Mouse (Mus musculus) limb, embryonic 14.5 days (tissue): ENCODE results near the gene Diaph2. TPM values are rescaled to one million over a fixed set of nuclear protein-coding genes. Genes with fewer than 3 reads are reported as not detected.
"Not testable (repeated sequence)": the region's sequence is repeated elsewhere in the genome, so short reads cannot be mapped to it uniquely, and the experiment has no call there.

ENCODE experiments used
- ATAC-seq: fragments of 200-750 bp; cut with Nextera tagmentation; 2 replicates; pipeline ENCODE4 v1.8.0; 2017; ENCODE audit warnings: low read depth, moderate number of reproducible peaks, moderate TSS enrichment; ENCODE audit not compliant: low FRiP score
- DNase-seq: peaks from one replicate; pipeline ENCODE4 v3.0.0-alpha.2; 2015; ENCODE audit warnings: low spot score
- H3K27ac ChIP-seq: fragments of 300-500 bp; sonication (generic); replicated peaks from 2 replicates; pipeline ENCODE4 v1.5.1; 2014; ENCODE audit warnings: low read depth, mild to moderate bottlenecking, low read length, moderate library complexity, mixed read lengths
- H3K27me3 ChIP-seq: fragments of 300-500 bp; sonication (generic); 2 replicates; pipeline ENCODE4 v1.6.1; 2014; ENCODE audit warnings: low read length, mixed read lengths; ENCODE audit not compliant: control insufficient read depth, insufficient read depth
- H3K36me3 ChIP-seq: fragments of 300-500 bp; sonication (generic); 2 replicates; pipeline ENCODE4 v1.6.1; 2014; ENCODE audit warnings: mild to moderate bottlenecking, low read length, moderate library complexity, mixed read lengths; ENCODE audit not compliant: control insufficient read depth, insufficient read depth
- H3K4me1 ChIP-seq: fragments of 300-500 bp; sonication (generic); 2 replicates; pipeline ENCODE4 v1.6.1; 2014; ENCODE audit warnings: antibody characterized with exemption, low read length, mixed read lengths; ENCODE audit not compliant: control insufficient read depth, insufficient read depth
- H3K4me2 ChIP-seq: fragments of 300-500 bp; sonication (generic); replicated peaks from 2 replicates; pipeline ENCODE4 v1.6.1; 2014; ENCODE audit warnings: low read depth, mild to moderate bottlenecking, low read length, moderate library complexity; ENCODE audit not compliant: severe bottlenecking
- H3K4me3 ChIP-seq: fragments of 300-500 bp; sonication (generic); replicated peaks from 2 replicates; pipeline ENCODE4 v1.5.1; 2014; ENCODE audit warnings: low read length
- H3K9ac ChIP-seq: fragments of 300-500 bp; sonication (generic); 2 replicates; pipeline ENCODE4 v1.6.1; 2014; ENCODE audit warnings: mild to moderate bottlenecking, low read depth, low read length, moderate library complexity; ENCODE audit not compliant: severe bottlenecking
- H3K9me3 ChIP-seq: fragments of 300-500 bp; sonication (generic); 2 replicates; pipeline ENCODE4 v1.6.1; 2016; ENCODE audit warnings: low read length; ENCODE audit not compliant: control insufficient read depth
- POLR2A ChIP-seq: fragments of 200-500 bp; IDR thresholded peaks from 2 replicates; pipeline ENCODE4 v1.8.0; 2012; ENCODE audit warnings: inconsistent platforms, mild to moderate bottlenecking, moderate library complexity, borderline replicate concordance; ENCODE audit not compliant: insufficient read depth, insufficient read length; ENCODE audit errors: extremely low read depth
- WGBS: fragments of 180-500 bp; shearing (Covaris S2); extraction: QIAGEN DNeasy Blood & Tissue Kit; methylation state at CpG from one replicate; pipeline ENCODE4 v1.1.7; 2014; 5-methylcytosine and 5-hydroxymethylcytosine counted together
- polyA plus RNA-seq, 2 experiments: library from polyadenylated mRNA; depleted of rRNA in 1 of 2; stranded (reverse) in 1 of 2; unstranded in 1 of 2; fragments of >200 nt; fragmentation: Nextera tagmentation in 1 of 2; extraction: Ambion mirVana in 1 of 2; gene quantifications; 2 replicates each; pipeline versions ENCODE4 v1.2.1 to v1.2.3; 2012 to 2014

Gene Diaph2
- polyA plus RNA-seq, 2 experiments = 4.3 to 5.0 TPM

GRCm38 (mm10) chrX:130173126-130173525 lies 423.6 kb downstream of the Diaph2 start:
- H3K4me1 ChIP-seq = no peaks in the 10 kb centered on the region
- WGBS = 83% methylated on average over 2 of the region's 2 CpGs
- H3K9me3 ChIP-seq = no peaks in the 10 kb centered on the region
- TF ChIP-seq POLR2A = no peak
- no peak for DNase-seq
- no peaks in the 10 kb centered on the region for H3K36me3 ChIP-seq
- H3K27ac ChIP-seq = no peak overlapping the region
- no peak overlapping the region for H3K9ac ChIP-seq
- no peak overlapping the region for H3K4me2 ChIP-seq
- ATAC-seq = no peak
- no peak overlapping the region for H3K4me3 ChIP-seq
- H3K27me3 ChIP-seq = no peaks in the 10 kb centered on the region

GRCm38 (mm10) chrX:130187891-130188290 lies 438.3 kb downstream of the Diaph2 start:
- DNase-seq (no peak), ATAC-seq (no peak)
- Histone ChIP-seq H3K9ac (no peak overlapping the region), H3K4me2 (no peak overlapping the region), H3K4me1 (no peaks in the 10 kb centered on the region), H3K27me3 (no peaks in the 10 kb centered on the region), H3K9me3 (no peaks in the 10 kb centered on the region), H3K27ac (no peak overlapping the region), H3K4me3 (no peak overlapping the region), H3K36me3 (no peaks in the 10 kb centered on the region)
- WGBS = 57% methylated on average over 1 of the region's 1 CpGs
- no peak for TF ChIP-seq POLR2A

GRCm38 (mm10) chrX:130188449-130188848 lies 438.9 kb downstream of the Diaph2 start:
- DNase-seq = no peak
- no peak for ATAC-seq
- Histone ChIP-seq H3K4me1 (no peaks in the 10 kb centered on the region), H3K4me3 (no peak overlapping the region), H3K27ac (no peak overlapping the region), H3K9me3 (no peaks in the 10 kb centered on the region), H3K36me3 (no peaks in the 10 kb centered on the region), H3K4me2 (no peak overlapping the region), H3K9ac (no peak overlapping the region), H3K27me3 (no peaks in the 10 kb centered on the region)
- TF ChIP-seq POLR2A = no peak
- WGBS = 58% methylated on average over 2 of the region's 2 CpGs

- no peaks in the 10 kb centered on the region for H3K4me1 ChIP-seq
- no peaks in the 10 kb centered on the region for H3K9me3 ChIP-seq
- H3K27me3 ChIP-seq = no peaks in the 10 kb centered on the region
- H3K27ac ChIP-seq = no peak overlapping the region
- no peaks in the 10 kb centered on the region for H3K36me3 ChIP-seq
- H3K9ac ChIP-seq = no peak overlapping the region
- no peak for DNase-seq
- ATAC-seq = no peak
- no peak overlapping the region for H3K4me2 ChIP-seq
- no peak overlapping the region for H3K4me3 ChIP-seq
- no peak for TF ChIP-seq POLR2A
Measured at GRCm38 (mm10) chrX:130189250-130189649, 439.7 kb downstream of the Diaph2 start.

- H3K9me3 ChIP-seq, ATAC-seq, H3K36me3 ChIP-seq, H3K27ac ChIP-seq, H3K27me3 ChIP-seq, H3K4me1 ChIP-seq, H3K4me3 ChIP-seq, DNase-seq, H3K4me2 ChIP-seq, H3K9ac ChIP-seq: not testable (repeated sequence)
- 73% methylated on average over 3 of the region's 3 CpGs for WGBS
Measured at GRCm38 (mm10) chrX:130197412-130197811, 447.9 kb downstream of the Diaph2 start.

GRCm38 (mm10) chrX:130205243-130205642 lies 455.7 kb downstream of the Diaph2 start:
- no peak for ATAC-seq

More at GRCm38 (mm10) chrX:130205243-130205642, 455.7 kb downstream of the Diaph2 start:
- Histone ChIP-seq H3K4me2 (no peak overlapping the region), H3K4me3 (no peak overlapping the region), H3K9me3 (no peaks in the 10 kb centered on the region), H3K9ac (no peak overlapping the region), H3K4me1 (no peaks in the 10 kb centered on the region), H3K27ac (no peak overlapping the region), H3K36me3 (no peaks in the 10 kb centered on the region), H3K27me3 (no peaks in the 10 kb centered on the region)
- no peak for DNase-seq
- TF ChIP-seq POLR2A = no peak
- WGBS = 60% methylated on average over 2 of the region's 2 CpGs
